Mouse (Mus musculus) brain, embryonic 14.5 days (tissue): ENCODE results near the gene Kif26b.

ENCODE experiments used
- CTCF ChIP-seq: fragments of 200-500 bp; IDR thresholded peaks from 2 replicates; pipeline ENCODE4 v1.5.1; 2012; ENCODE audit warnings: inconsistent platforms, mild to moderate bottlenecking, moderate library complexity, borderline replicate concordance; ENCODE audit not compliant: insufficient read depth, insufficient read length; ENCODE audit errors: extremely low read depth
- POLR2A ChIP-seq: fragments of 200-500 bp; IDR thresholded peaks from 2 replicates; pipeline ENCODE4 v1.6.1; 2012; ENCODE audit warnings: mild to moderate bottlenecking, inconsistent platforms, borderline replicate concordance; ENCODE audit not compliant: poor library complexity, insufficient read depth, insufficient read length, severe bottlenecking; ENCODE audit errors: extremely low read depth

DNA sequence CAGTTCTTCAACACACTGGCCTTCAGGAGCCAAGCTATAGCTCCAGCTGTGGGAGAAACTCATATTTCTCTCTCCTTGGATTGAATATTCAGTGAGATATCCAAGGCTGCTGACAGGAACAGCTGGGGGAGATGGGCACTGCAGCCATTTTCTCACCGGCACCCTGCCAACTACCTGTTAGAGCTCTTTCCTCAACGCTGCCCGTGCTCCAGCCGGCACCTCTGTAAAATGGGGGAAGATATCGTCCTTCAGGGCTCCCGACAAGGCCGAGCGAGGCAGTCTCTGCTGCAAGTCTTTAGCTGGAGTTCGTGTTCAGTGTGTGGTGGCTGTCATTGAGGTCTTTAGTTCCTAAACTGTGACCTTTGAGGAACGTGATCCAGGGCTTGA lies 24.0 kb downstream of the Kif26b start:
- TF ChIP-seq CTCF = no peak
- TF ChIP-seq POLR2A = no peak
